Mouse (Mus musculus): ENCODE results near the gene Nudt3. TPM values are rescaled to one million over a fixed set of nuclear protein-coding genes. Genes with fewer than 3 reads are reported as not detected.

The Nudt3 gene
- 17.9 TPM for polyA plus RNA-seq (2014; fragmentation: Illumina TruSeq; extraction: RNeasy Lipid Tissue Mini Kit (QIAGEN cat#74804); ENCODE audit: low read depth, low replicate concordance)

DNA sequence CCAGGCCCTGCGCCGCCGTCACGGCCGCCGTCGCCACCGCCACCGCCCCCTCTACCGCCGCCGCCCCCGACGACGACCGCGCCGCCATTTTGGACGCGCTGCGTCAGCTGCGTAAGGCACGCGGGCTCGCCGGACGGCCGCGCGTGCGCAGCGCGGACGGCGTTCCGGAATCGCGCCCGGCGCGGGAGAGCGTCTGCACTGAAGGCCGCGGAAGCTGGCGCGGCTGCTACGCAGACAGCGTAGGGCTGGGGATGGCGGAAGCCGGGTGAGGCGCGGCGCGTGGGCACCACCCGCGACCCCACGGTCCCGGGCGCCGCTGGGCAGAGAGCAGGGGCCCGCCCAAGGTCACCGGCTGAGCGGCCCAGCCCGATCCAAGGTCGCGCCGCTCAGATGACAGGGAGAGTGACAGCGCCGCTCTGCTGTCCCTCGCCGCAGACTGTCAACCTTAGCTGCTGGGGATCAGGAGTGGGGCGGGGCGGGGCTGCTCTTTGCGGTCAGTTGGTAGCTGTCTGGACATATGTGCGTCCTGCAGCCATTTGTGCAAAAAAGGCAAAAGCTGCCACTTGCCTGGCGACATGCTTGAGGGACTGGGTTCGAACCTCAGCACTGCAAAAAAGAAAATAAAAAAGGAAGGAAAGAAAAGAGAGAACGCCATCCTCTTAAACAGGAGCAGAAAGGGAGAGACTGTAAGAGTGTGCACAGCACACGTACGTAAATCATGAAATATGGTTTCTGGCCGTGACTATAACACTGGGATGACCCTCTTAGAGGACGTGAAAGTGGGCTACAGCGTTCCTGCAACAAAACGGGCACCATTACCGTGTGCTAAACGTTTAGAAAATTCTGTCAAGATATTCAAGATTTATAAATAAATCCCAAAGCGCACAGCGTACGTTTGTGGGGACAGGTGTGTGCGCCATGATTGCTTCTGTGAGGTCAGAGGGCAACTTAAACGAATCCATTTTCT is at the start of gene Nudt3:
TSS of gene Nudt3 (minus strand) at position 136 of the 967 bp plus-strand sequence.

DNA sequence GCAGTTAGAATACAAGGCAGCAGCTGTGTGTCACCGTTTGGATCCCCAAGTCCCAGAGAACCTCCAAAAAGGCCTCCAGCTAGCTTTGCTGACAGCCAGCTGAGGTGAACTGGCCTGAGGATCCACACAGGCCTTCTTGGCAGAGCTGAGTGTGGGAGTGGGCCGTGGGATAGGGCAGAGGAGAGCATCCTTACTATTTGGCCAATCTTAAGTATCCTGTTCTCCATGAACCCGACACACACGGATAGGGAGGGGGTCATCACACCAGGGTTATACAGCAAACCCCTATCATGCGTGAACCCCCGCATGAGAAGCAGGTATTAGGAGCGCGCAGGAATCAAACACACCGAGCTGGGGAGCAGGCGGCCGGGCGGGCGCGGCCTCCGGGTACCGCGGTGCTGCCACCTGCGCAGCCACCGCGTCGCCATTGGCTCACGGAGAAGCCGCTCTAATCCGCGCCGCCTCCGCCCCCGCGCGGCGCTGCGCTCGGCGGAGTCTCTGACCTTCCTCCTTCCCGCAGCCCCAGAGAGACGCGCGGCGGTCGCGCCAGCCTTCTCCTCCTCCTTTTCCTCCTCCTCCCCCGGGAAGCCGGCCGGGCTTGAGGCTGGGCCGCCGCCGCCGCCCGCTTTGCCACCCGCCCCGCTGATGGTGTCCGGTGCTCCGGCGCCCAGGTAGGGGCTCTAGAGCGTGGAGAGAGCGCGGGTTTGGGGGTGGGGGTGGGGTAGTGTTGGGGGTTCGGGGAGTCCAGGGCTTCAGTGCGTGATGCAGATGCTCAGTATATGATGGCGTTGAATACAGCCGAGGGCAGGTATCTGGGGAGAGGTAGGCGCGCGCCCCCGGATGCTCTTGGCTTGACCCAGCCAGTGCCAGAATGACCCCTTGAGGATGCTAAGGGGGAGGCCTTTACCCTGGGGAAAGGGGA is 32.1 kb upstream of the Nudt3 start, which contains the start of gene Pacsin1:
TSS of gene Pacsin1 (plus strand) at position 421 of the 922 bp plus-strand sequence.

GRCm38 (mm10) chr17:27636132-27637020 is 13.1 kb upstream of the Nudt3 start, which contains the start of gene Rps10:
TSS of gene Rps10 (minus strand) at chr17:27636669.

DNA sequence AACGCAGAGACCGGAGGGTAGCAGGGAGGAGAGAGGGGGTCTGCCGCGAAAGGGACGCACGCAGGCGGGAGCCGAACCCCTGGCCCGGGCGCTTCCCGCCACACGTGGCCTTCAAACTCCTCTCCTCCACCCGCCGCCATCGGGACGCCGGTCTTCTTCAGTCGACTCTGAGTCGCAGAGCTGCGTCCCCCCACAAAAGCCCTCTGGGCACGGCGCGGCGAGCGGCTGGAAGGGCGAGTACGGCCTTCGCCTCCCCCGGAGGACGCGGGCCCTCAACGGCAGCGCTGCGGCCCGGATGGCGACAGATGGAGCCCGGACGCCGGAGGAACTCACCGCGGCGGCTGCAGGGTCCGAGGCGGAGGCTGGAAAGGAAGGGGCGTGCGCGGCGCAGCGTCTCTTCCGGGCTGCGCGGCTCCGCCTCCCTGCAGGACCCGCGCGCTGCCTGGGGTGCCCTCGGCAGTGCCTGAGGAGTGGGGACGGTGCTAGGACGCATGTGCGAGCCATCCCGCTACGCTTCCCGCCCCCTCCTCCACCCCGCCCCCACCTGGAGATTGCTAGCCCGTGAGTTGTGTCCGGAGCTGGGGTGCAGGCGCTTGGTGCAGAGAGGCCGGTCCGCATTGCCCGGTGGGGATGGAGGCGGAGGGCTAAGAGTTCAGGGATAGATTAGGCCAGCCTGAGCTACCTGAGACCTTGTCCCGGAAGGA is 11.7 kb upstream of the Nudt3 start, which contains the start of gene RPS10-NUDT3:
TSS of gene RPS10-NUDT3 (minus strand) at position 352 of the 704 bp plus-strand sequence.

GRCm38 (mm10) chr17:27565163-27565941 is 57.9 kb downstream of the Nudt3 start, which contains the start of gene AI413582:
TSS of gene AI413582 (minus strand) at chr17:27565756.

DNA sequence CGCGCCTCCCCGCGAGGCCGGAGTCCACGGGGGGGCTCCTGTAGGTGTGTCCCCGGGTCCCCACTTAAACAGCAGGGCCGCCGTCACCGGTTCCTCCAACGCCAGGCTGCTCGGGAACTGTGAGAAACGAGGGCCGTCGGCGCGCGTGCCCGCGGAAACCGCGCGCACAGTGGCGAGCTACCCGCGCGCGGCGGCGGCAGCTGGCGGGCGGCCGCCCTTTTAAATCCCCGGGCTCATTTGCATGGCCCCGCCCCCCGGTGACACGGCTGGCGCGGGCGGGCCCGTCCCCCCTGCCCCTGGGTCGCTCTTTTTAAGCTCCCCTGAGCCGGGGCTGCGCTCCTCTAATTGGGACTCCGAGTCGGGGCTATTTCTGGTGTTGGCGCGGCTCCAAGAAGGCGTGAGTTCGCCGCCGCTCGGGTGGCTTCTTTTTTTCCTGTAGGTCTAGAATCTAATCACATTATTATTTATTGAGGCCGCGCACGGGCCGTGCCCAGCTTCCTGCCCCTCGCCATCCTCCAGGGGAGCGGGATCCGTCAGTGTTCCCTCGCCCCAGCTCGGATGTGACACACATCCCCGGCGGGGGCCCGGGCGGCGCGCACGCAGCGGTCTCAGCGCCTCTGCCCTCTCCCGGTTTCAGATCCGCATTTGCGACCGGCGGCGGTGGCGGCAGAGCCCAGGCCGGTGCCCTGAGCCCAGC is 66.8 kb downstream of the Nudt3 start, which contains the start of gene Hmga1:
TSS of gene Hmga1 (plus strand) at position 183 of the 697 bp plus-strand sequence.

Other genes with a start within 250 kb of the Nudt3 start
- not detected for gene Grm4, start 102.1 kb downstream of the Nudt3 start, polyA plus RNA-seq (2014; fragmentation: Illumina TruSeq; extraction: RNeasy Lipid Tissue Mini Kit (QIAGEN cat#74804); ENCODE audit: low read depth, low replicate concordance)
- gene Hmga1, start 67.0 kb downstream of the Nudt3 start, polyA plus RNA-seq (2014; fragmentation: Illumina TruSeq; extraction: RNeasy Lipid Tissue Mini Kit (QIAGEN cat#74804); ENCODE audit: low read depth, low replicate concordance) = 17.8 TPM
- not detected for gene AI413582, start 57.7 kb downstream of the Nudt3 start, polyA plus RNA-seq (2014; fragmentation: Illumina TruSeq; extraction: RNeasy Lipid Tissue Mini Kit (QIAGEN cat#74804); ENCODE audit: low read depth, low replicate concordance)
- gene RPS10-NUDT3, start 11.7 kb upstream of the Nudt3 start, polyA plus RNA-seq (2014; fragmentation: Illumina TruSeq; extraction: RNeasy Lipid Tissue Mini Kit (QIAGEN cat#74804); ENCODE audit: low read depth, low replicate concordance) = not detected
- 46.2 TPM for gene Rps10, start 13.2 kb upstream of the Nudt3 start, polyA plus RNA-seq (2014; fragmentation: Illumina TruSeq; extraction: RNeasy Lipid Tissue Mini Kit (QIAGEN cat#74804); ENCODE audit: low read depth, low replicate concordance)
- gene Pacsin1, start 32.0 kb upstream of the Nudt3 start, polyA plus RNA-seq (2014; fragmentation: Illumina TruSeq; extraction: RNeasy Lipid Tissue Mini Kit (QIAGEN cat#74804); ENCODE audit: low read depth, low replicate concordance) = 0.57 TPM
- 3.0 TPM for gene Spdef, start 105.5 kb upstream of the Nudt3 start, polyA plus RNA-seq (2014; fragmentation: Illumina TruSeq; extraction: RNeasy Lipid Tissue Mini Kit (QIAGEN cat#74804); ENCODE audit: low read depth, low replicate concordance)
- 57.7 TPM for gene D17Wsu92e, start 197.2 kb upstream of the Nudt3 start, polyA plus RNA-seq (2014; fragmentation: Illumina TruSeq; extraction: RNeasy Lipid Tissue Mini Kit (QIAGEN cat#74804); ENCODE audit: low read depth, low replicate concordance)
- 30.4 TPM for gene Snrpc, start 214.7 kb upstream of the Nudt3 start, polyA plus RNA-seq (2014; fragmentation: Illumina TruSeq; extraction: RNeasy Lipid Tissue Mini Kit (QIAGEN cat#74804); ENCODE audit: low read depth, low replicate concordance)
- gene Uhrf1bp1, start 232.9 kb upstream of the Nudt3 start, polyA plus RNA-seq (2014; fragmentation: Illumina TruSeq; extraction: RNeasy Lipid Tissue Mini Kit (QIAGEN cat#74804); ENCODE audit: low read depth, low replicate concordance) = 1.8 TPM

Data from sigmoid colon, adult 10 weeks (tissue).